Mouse (Mus musculus) neural tube, embryonic 11.5 days (tissue): ENCODE measurements around the gene Tacc3. TPM values are rescaled to one million over a fixed set of nuclear protein-coding genes. Genes with fewer than 3 reads are reported as not detected.

Experiments used
- ATAC-seq: fragments of 200-750 bp; cut with Nextera tagmentation; 2 replicates; pipeline ENCODE4 v1.8.0; 2017; ENCODE audit warnings: moderate number of reproducible peaks, mild to moderate bottlenecking, moderate TSS enrichment, moderate library complexity; ENCODE audit not compliant: insufficient read depth, low FRiP score, low TSS enrichment
- DNase-seq: peaks from one replicate; pipeline ENCODE4 v3.0.0-alpha.2; 2015; ENCODE audit warnings: low spot score
- H3K27ac ChIP-seq: fragments of 300-500 bp; sonication (generic); 2 replicates; pipeline ENCODE4 v1.5.1; 2014; ENCODE audit warnings: low read depth, mild to moderate bottlenecking, low read length
- H3K27me3 ChIP-seq: fragments of 300-500 bp; sonication (generic); 2 replicates; pipeline ENCODE4 v1.6.1; 2014; ENCODE audit warnings: mild to moderate bottlenecking, low read length, mixed read lengths; ENCODE audit not compliant: control insufficient read depth, insufficient read depth
- H3K36me3 ChIP-seq: fragments of 300-500 bp; sonication (generic); 2 replicates; pipeline ENCODE4 v1.6.1; 2014; ENCODE audit warnings: mild to moderate bottlenecking, low read length, moderate library complexity, mixed read lengths; ENCODE audit not compliant: control insufficient read depth, insufficient read depth
- H3K4me1 ChIP-seq: fragments of 300-500 bp; sonication (generic); 2 replicates; pipeline ENCODE4 v1.6.1; 2014; ENCODE audit warnings: low read length, mixed read lengths; ENCODE audit not compliant: control insufficient read depth, insufficient read depth
- H3K4me2 ChIP-seq: fragments of 300-500 bp; sonication (generic); 2 replicates; pipeline ENCODE4 v1.6.1; 2014; ENCODE audit warnings: low read depth, mild to moderate bottlenecking, moderate library complexity
- H3K4me3 ChIP-seq: fragments of 300-500 bp; sonication (generic); 2 replicates; pipeline ENCODE4 v1.5.1; 2014; ENCODE audit warnings: low read depth, low read length
- H3K9ac ChIP-seq: fragments of 300-500 bp; sonication (generic); 2 replicates; pipeline ENCODE4 v1.6.1; 2014; ENCODE audit warnings: mild to moderate bottlenecking, low read length
- H3K9me3 ChIP-seq: fragments of 300-500 bp; sonication (generic); 2 replicates; pipeline ENCODE4 v1.6.1; 2016; ENCODE audit warnings: low read length; ENCODE audit not compliant: control insufficient read depth
- WGBS: fragments of 180-500 bp; shearing (Covaris S2); extraction: QIAGEN DNeasy Blood & Tissue Kit; methylation state at CpG from one replicate; pipeline ENCODE4 v1.1.7; 2014; 5-methylcytosine and 5-hydroxymethylcytosine counted together
- polyA plus RNA-seq: library from polyadenylated mRNA; unstranded; fragments of >200 nt; fragmentation: Nextera tagmentation; extraction: Ambion mirVana; gene quantifications from 2 replicates; pipeline ENCODE4 v1.2.1, GENCODE M21; 2014

The Tacc3 gene
- polyA plus RNA-seq, 1 experiment from 2014 or later = 238 TPM

GRCm38 (mm10) chr5:33726891-33727290, 69.0 kb downstream of the Tacc3 start:
- Histone ChIP-seq H3K36me3 (peaks cover 14% of the 10 kb centered on the region), H3K4me2 (no peak overlapping the region), H3K27ac (no peak overlapping the region), H3K4me3 (no peak overlapping the region), H3K4me1 (peaks cover 17% of the 10 kb centered on the region), H3K9ac (no peak overlapping the region), H3K9me3 (no peaks in the 10 kb centered on the region), H3K27me3 (peaks cover 13% of the 10 kb centered on the region; the same call in 1 of the 2 replicates)
- ATAC-seq = no peak
- WGBS = 81% methylated on average over 1 of the region's 1 CpGs
- no peak for DNase-seq

Other genes starting within 250 kb of the Tacc3 start
- gene Nkx1-1, start 224.2 kb upstream of the Tacc3 start, polyA plus RNA-seq = 0.59 and 1.2 TPM in 2 replicates
- gene Fam53a, start 28.5 kb upstream of the Tacc3 start, polyA plus RNA-seq = 53.4 and 59.3 TPM in 2 replicates
- gene Gm9903, start 28.2 kb upstream of the Tacc3 start, polyA plus RNA-seq = 0.58 and 0.77 TPM in 2 replicates
- gene Slbp, start 5.6 kb upstream of the Tacc3 start, polyA plus RNA-seq = 242 and 267 TPM in 2 replicates
- gene Tmem129, start 288 bp downstream of the Tacc3 start, polyA plus RNA-seq = 38.6 and 39.7 TPM in 2 replicates
- 61.3 and 72.0 TPM in 2 replicates for gene Fgfr3, start 63.5 kb downstream of the Tacc3 start, polyA plus RNA-seq
- 51.0 and 54.6 TPM in 2 replicates for gene Letm1, start 124.7 kb downstream of the Tacc3 start, polyA plus RNA-seq
- 96.0 and 116 TPM in 2 replicates for gene Nsd2, start 162.6 kb downstream of the Tacc3 start, polyA plus RNA-seq